Mouse (Mus musculus): ENCODE results near the gene D2hgdh.
"Not testable (repeated sequence)": the region's sequence is repeated elsewhere in the genome, so short reads cannot be mapped to it uniquely, and the experiment has no call there.

- TF ChIP-seq CTCF (IDR thresholded peaks at IDR 0.05; ENCODE audit: low read depth, low read length); POLR2A (IDR thresholded peaks at IDR 0.05; ENCODE audit: extremely low read depth, insufficient read depth, low read length): not testable (repeated sequence)
These were observed 36.3 kb downstream of the D2hgdh start, which contains the start of gene Gal3st2 for GRCm38 (mm10) chr1:93861048-93861447.

Data from liver, adult 2 months (tissue).